Mouse (Mus musculus) hindbrain, embryonic 12.5 days (tissue): ENCODE data around the gene Srp72. TPM values are rescaled to one million over a fixed set of nuclear protein-coding genes. Genes with fewer than 3 reads are reported as not detected.

Experiments used
- ATAC-seq: fragments of 200-750 bp; cut with Nextera tagmentation; 2 replicates; pipeline ENCODE4 v1.8.0; 2017; ENCODE audit warnings: moderate TSS enrichment; ENCODE audit not compliant: low FRiP score
- H3K27ac ChIP-seq: fragments of 300-500 bp; sonication (generic); 2 replicates; pipeline ENCODE4 v1.5.1; 2016; ENCODE audit warnings: mild to moderate bottlenecking
- H3K27me3 ChIP-seq: fragments of 300-500 bp; sonication (generic); 2 replicates; pipeline ENCODE4 v1.6.1; 2016; ENCODE audit warnings: mild to moderate bottlenecking
- H3K36me3 ChIP-seq: fragments of 300-500 bp; sonication (generic); 2 replicates; pipeline ENCODE4 v1.6.1; 2016; ENCODE audit warnings: mild to moderate bottlenecking
- H3K4me1 ChIP-seq: fragments of 300-500 bp; sonication (generic); 2 replicates; pipeline ENCODE4 v1.6.1; 2016
- H3K4me2 ChIP-seq: fragments of 300-500 bp; sonication (generic); replicated peaks from 2 replicates; pipeline ENCODE4 v1.6.1; 2016; ENCODE audit warnings: mild to moderate bottlenecking
- H3K4me3 ChIP-seq: fragments of 300-500 bp; sonication (generic); 2 replicates; pipeline ENCODE4 v1.5.1; 2016; ENCODE audit warnings: mild to moderate bottlenecking
- H3K9ac ChIP-seq: fragments of 300-500 bp; sonication (generic); 2 replicates; pipeline ENCODE4 v1.6.1; 2016; ENCODE audit warnings: mild to moderate bottlenecking, moderate library complexity
- H3K9me3 ChIP-seq: fragments of 300-500 bp; sonication (generic); replicated peaks from 2 replicates; pipeline ENCODE4 v1.6.1; 2016; ENCODE audit warnings: mild to moderate bottlenecking
- WGBS: fragments of 180-500 bp; shearing (Covaris S2); methylation state at CpG from one replicate; pipeline ENCODE4 v1.1.7; 2016; 5-methylcytosine and 5-hydroxymethylcytosine counted together
- polyA plus RNA-seq: library from polyadenylated mRNA; unstranded; fragments of >200 nt; fragmentation: Nextera tagmentation; extraction: Ambion mirVana; gene quantifications from 2 replicates; pipeline ENCODE4 v1.2.1, GENCODE M21; 2016

Srp72 gene
- 76.0 and 79.9 TPM in 2 replicates for polyA plus RNA-seq

GRCm38 (mm10) chr5:76974554-76975285 is at the start of gene Srp72:
Gene Srp72, plus strand, starts transcription at chr5:76974683.
- Histone ChIP-seq H3K36me3 (peaks cover 27% of the 10 kb centered on the region), H3K4me1 (peaks cover 16% of the 10 kb centered on the region), H3K9ac (peak within 1 kb of the TSS; percentile 81), H3K4me3 (peak within 1 kb of the TSS; percentile 86), H3K27me3 (no peaks in the 10 kb centered on the region), H3K9me3 (no peaks in the 10 kb centered on the region), H3K27ac (peak within 1 kb of the TSS; percentile 84), H3K4me2 (peak within 1 kb of the TSS; percentile 92)
- peak; percentile 96 for ATAC-seq
- under 1% methylated on average over 60 of the region's 60 CpGs for WGBS

- H3K4me1 ChIP-seq, result no peaks in the 10 kb centered on the region
- 86% methylated on average over 16 of the region's 16 CpGs for WGBS
- no peaks in the 10 kb centered on the region for H3K27me3 ChIP-seq
- H3K9ac ChIP-seq, result no peak overlapping the region
- ATAC-seq, result no peak
- H3K4me2 ChIP-seq, result no peak overlapping the region
- no peak overlapping the region for H3K4me3 ChIP-seq
- no peak overlapping the region for H3K27ac ChIP-seq
- 0 out of 2 replicates have a peak, but pooled peaks cover 4% of the 10 kb centered on the region for H3K9me3 ChIP-seq
- peaks cover 31% of the 10 kb centered on the region for H3K36me3 ChIP-seq
These were observed 46.2 kb upstream of the Srp72 start for GRCm38 (mm10) chr5:76928124-76928832.

GRCm38 (mm10) chr5:76929180-76929877 is 45.2 kb upstream of the Srp72 start:
- no peak for ATAC-seq

GRCm38 (mm10) chr5:76939717-76940116 is 34.8 kb upstream of the Srp72 start:
- no peaks in the 10 kb centered on the region for H3K9me3 ChIP-seq
- no peak overlapping the region for H3K27ac ChIP-seq
- no peaks in the 10 kb centered on the region for H3K27me3 ChIP-seq
- H3K4me3 ChIP-seq, result no peak overlapping the region
- WGBS, result 96% methylated on average over 8 of the region's 8 CpGs
- no peak overlapping the region for H3K4me2 ChIP-seq
- no peaks in the 10 kb centered on the region for H3K4me1 ChIP-seq
- no peak overlapping the region for H3K9ac ChIP-seq
- peaks cover 7% of the 10 kb centered on the region; the same call in 1 of the 2 replicates for H3K36me3 ChIP-seq
- ATAC-seq, result no peak

More at GRCm38 (mm10) chr5:76929180-76929877, 45.2 kb upstream of the Srp72 start:
- no peak overlapping the region for H3K9ac ChIP-seq
- no peak overlapping the region for H3K27ac ChIP-seq
- H3K4me2 ChIP-seq, result no peak overlapping the region
- H3K9me3 ChIP-seq, result 0 out of 2 replicates have a peak, but pooled peaks cover 4% of the 10 kb centered on the region
- H3K4me1 ChIP-seq, result no peaks in the 10 kb centered on the region
- H3K27me3 ChIP-seq, result no peaks in the 10 kb centered on the region
- peaks cover 29% of the 10 kb centered on the region for H3K36me3 ChIP-seq
- 82% methylated on average over 7 of the region's 7 CpGs for WGBS
- H3K4me3 ChIP-seq, result no peak overlapping the region

GRCm38 (mm10) chr5:76941975-76942374 is 32.5 kb upstream of the Srp72 start:
- Histone ChIP-seq H3K4me1 (0 out of 2 replicates have a peak, but pooled peaks cover 3% of the 10 kb centered on the region), H3K4me3 (no peak overlapping the region), H3K4me2 (no peak overlapping the region), H3K27me3 (no peaks in the 10 kb centered on the region), H3K36me3 (peaks cover 7% of the 10 kb centered on the region; the same call in 1 of the 2 replicates), H3K9ac (no peak overlapping the region), H3K27ac (no peak overlapping the region), H3K9me3 (no peaks in the 10 kb centered on the region)
- WGBS, result 90% methylated on average over 4 of the region's 4 CpGs
- no peak for ATAC-seq

- WGBS, result 91% methylated on average over 4 of the region's 4 CpGs
- no peak for ATAC-seq
These were observed 32.0 kb upstream of the Srp72 start for GRCm38 (mm10) chr5:76942505-76942904.

GRCm38 (mm10) chr5:76944965-76945677 is 29.4 kb upstream of the Srp72 start:
- no peaks in the 10 kb centered on the region; the same call in 1 of the 2 replicates for H3K36me3 ChIP-seq
- WGBS, result 82% methylated on average over 6 of the region's 6 CpGs
- H3K9me3 ChIP-seq, result no peaks in the 10 kb centered on the region

More at GRCm38 (mm10) chr5:76942505-76942904, 32.0 kb upstream of the Srp72 start:
- H3K4me2 ChIP-seq, result no peak overlapping the region
- H3K4me3 ChIP-seq, result no peak overlapping the region
- H3K36me3 ChIP-seq, result peaks cover 7% of the 10 kb centered on the region; the same call in 1 of the 2 replicates
- no peaks in the 10 kb centered on the region for H3K9me3 ChIP-seq
- H3K27me3 ChIP-seq, result no peaks in the 10 kb centered on the region
- H3K9ac ChIP-seq, result no peak overlapping the region
- 0 out of 2 replicates have a peak, but pooled peaks cover 3% of the 10 kb centered on the region for H3K4me1 ChIP-seq
- H3K27ac ChIP-seq, result no peak overlapping the region

GRCm38 (mm10) chr5:76945678-76946033 is 28.8 kb upstream of the Srp72 start:
- Histone ChIP-seq H3K9me3 (no peaks in the 10 kb centered on the region), H3K4me3 (no peak overlapping the region), H3K9ac (no peak overlapping the region), H3K4me2 (no peak overlapping the region), H3K4me1 (peaks cover 15% of the 10 kb centered on the region), H3K36me3 (no peaks in the 10 kb centered on the region; the same call in 1 of the 2 replicates), H3K27ac (no peak overlapping the region), H3K27me3 (no peaks in the 10 kb centered on the region)
- 86% methylated on average over 2 of the region's 2 CpGs for WGBS
- no peak for ATAC-seq

More at GRCm38 (mm10) chr5:76944965-76945677, 29.4 kb upstream of the Srp72 start:
- Histone ChIP-seq H3K4me3 (no peak overlapping the region), H3K27ac (no peak overlapping the region), H3K4me1 (peaks cover 10% of the 10 kb centered on the region), H3K4me2 (no peak overlapping the region), H3K9ac (no peak overlapping the region), H3K27me3 (no peaks in the 10 kb centered on the region)
- no peak for ATAC-seq

- H3K9ac ChIP-seq, result no peak overlapping the region
- WGBS, result 92% methylated on average over 4 of the region's 4 CpGs
These were observed 27.3 kb upstream of the Srp72 start for GRCm38 (mm10) chr5:76947142-76947541.

GRCm38 (mm10) chr5:76947758-76948157 is 26.7 kb upstream of the Srp72 start:
- no peak overlapping the region for H3K4me2 ChIP-seq
- no peaks in the 10 kb centered on the region; the same call in 1 of the 2 replicates for H3K36me3 ChIP-seq
- ATAC-seq, result no peak
- no peaks in the 10 kb centered on the region for H3K9me3 ChIP-seq
- peaks cover 22% of the 10 kb centered on the region for H3K4me1 ChIP-seq
- WGBS, result 95% methylated on average over 4 of the region's 4 CpGs
- no peak overlapping the region for H3K9ac ChIP-seq
- no peak overlapping the region for H3K4me3 ChIP-seq
- no peak overlapping the region for H3K27ac ChIP-seq
- H3K27me3 ChIP-seq, result no peaks in the 10 kb centered on the region

More at GRCm38 (mm10) chr5:76947142-76947541, 27.3 kb upstream of the Srp72 start:
- no peak overlapping the region for H3K4me2 ChIP-seq
- H3K27me3 ChIP-seq, result no peaks in the 10 kb centered on the region
- H3K4me1 ChIP-seq, result peaks cover 16% of the 10 kb centered on the region
- H3K9me3 ChIP-seq, result no peaks in the 10 kb centered on the region
- H3K36me3 ChIP-seq, result no peaks in the 10 kb centered on the region; the same call in 1 of the 2 replicates
- no peak for ATAC-seq
- no peak overlapping the region for H3K27ac ChIP-seq
- H3K4me3 ChIP-seq, result no peak overlapping the region

- ATAC-seq, result peak; percentile 56; the same call in 1 of the 2 replicates
- Histone ChIP-seq H3K9me3 (no peaks in the 10 kb centered on the region), H3K9ac (peak overlapping the region; percentile 79), H3K4me2 (peak overlapping the region; percentile 93), H3K4me1 (peaks cover 32% of the 10 kb centered on the region), H3K36me3 (no peaks in the 10 kb centered on the region; the same call in 1 of the 2 replicates), H3K27ac (peak overlapping the region; percentile 82), H3K4me3 (peak overlapping the region; percentile 71), H3K27me3 (no peaks in the 10 kb centered on the region)
- under 1% methylated on average over 24 of the region's 24 CpGs for WGBS
These were observed 24.0 kb upstream of the Srp72 start for GRCm38 (mm10) chr5:76950343-76951105.
